Mouse (Mus musculus): ENCODE results near the gene Olfr1015.

The Olfr1015 gene

GRCm38 (mm10) chr2:85781717-85782116, at the start of gene Olfr1015:
TSS of gene Olfr1015 (plus strand) at chr2:85782017.
- in situ Hi-C loops (cut with MseI, MboI) = no loop called here

DNA sequence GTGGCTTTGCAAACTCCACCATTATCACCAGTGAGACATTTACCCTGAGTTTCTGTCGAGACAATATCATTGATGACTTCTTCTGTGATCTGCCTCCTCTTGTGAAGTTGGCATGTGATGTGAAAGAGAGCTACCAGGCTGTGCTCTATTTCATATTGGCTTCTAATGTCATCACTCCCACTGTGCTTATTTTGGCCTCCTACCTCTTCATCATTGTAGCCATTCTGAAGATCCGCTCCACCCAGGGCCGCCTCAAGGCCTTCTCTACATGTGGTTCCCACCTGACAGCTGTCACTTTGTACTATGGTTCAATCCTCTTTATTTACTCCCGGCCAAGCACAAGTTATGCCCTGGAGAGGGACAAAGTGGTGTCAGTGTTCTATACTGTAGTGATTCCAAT, 28.0 kb upstream of the Olfr1015 start:
- in situ Hi-C loops (cut with MseI, MboI) = no loop called here

DNA sequence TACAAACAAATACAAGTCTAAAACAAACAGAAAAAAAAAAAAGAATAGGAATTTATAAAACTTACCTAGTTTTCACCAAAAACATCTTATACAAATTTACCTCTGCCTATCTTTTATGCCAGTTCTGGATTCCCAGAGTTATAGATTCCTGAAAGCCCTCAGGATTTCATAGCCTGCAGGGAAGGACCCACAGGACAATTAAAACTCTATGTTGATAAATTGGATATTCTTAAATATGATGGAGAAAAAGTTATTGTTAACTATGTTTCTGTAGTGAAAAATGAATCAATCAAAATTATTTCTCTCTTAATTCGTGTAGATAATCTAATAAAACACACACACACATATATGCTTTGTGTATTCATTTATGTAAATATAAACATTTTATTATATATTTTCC, 19.2 kb upstream of the Olfr1015 start, which contains the start of gene Olfr1012:
Olfr1012 (minus strand) TSS at position 101 of the 400 bp plus-strand sequence.
- in situ Hi-C loops (cut with MseI, MboI) = no loop called here

DNA sequence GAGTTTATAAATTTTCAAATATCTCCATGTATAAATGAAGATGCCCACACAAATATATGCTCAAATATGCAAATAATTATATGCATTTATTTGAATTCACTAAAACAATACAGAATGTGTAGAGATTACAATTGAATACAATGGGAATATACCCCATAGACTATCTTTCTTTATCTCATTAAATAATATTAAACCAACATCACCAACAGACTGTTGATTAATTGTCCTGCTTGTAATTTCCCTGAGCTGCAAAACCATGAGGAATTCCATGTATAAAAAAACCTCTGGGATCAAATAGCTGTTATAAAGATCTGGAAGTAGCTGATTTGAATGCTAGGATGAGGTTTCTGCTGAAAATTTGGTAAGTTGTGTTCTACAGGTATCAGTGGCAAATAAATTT, 15.0 kb upstream of the Olfr1015 start, which contains the start of gene Olfr1013:
Olfr1013 (plus strand) TSS at position 301 of the 400 bp plus-strand sequence.
- in situ Hi-C loops (cut with MseI, MboI) = no loop called here

- in situ Hi-C loops (cut with MseI, MboI) = no loop called here
These were observed 9.4 kb upstream of the Olfr1015 start, which contains the start of gene Olfr1014 for GRCm38 (mm10) chr2:85772413-85772812. TSS of gene Olfr1014 (plus strand) at chr2:85772713.

DNA sequence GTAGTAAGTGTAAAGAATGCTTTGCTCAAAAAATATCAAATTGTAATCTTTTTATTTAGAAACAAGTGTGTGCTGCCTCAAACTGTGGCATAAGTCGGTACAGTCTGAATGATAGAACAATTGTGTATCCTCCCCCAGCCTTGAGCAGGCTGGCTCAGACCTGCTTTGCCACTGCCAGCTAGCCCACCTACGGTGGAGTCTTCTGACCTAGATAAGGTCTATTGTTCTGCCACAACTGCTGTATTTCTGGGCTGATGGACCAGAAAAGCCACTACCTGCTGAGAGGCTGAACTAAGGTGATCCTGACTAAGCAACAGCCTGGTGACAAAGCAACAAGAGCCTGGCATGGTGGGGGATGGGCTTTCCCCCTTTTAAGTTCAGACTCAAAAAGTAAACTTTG, 10.5 kb downstream of the Olfr1015 start:
- in situ Hi-C loops (cut with MseI, MboI) = no loop called here

DNA sequence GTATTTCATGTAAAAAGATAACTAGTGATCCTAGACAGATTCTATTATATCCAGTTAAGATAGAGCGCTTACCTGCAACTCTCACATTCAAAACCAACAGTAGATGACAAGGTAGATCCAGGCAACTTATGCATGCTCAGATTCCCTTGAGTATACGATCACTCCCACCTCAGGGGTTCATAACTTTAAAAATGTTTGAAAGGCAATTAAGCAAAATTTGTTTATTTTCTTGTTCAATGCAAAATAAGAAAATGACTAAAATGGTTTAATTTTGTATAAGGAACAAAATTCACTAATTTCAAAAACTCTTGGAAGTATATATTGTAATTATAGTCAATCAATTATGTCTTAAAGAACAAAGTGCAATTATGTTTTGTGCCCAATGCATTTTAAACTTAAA, 20.6 kb downstream of the Olfr1015 start, which contains the start of gene Olfr1016:
Olfr1016 (minus strand) TSS at position 101 of the 400 bp plus-strand sequence.
- in situ Hi-C loops (cut with MseI, MboI) = no loop called here

GRCm38 (mm10) chr2:85804501-85804900, 22.7 kb downstream of the Olfr1015 start:
- in situ Hi-C loops (cut with MseI, MboI) = no loop called here

DNA sequence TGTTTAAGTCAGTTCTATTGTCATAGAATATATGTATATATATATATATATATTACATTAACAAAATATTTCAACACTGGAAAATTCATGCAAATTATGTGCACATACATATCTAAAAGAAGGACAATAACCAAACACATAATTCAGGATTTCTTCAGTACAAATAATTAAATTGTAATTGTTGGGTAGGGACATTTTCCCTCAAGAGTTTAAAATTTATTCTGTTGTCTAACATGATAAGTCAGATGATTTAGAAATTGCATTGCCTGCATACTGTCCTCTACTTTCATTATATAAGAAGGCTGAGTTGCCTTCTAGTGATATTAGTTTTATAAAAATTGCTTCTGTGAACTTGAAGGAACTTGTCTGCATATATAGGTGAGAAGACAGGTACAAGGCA, 36.4 kb downstream of the Olfr1015 start, which contains the start of gene Olfr1018:
Olfr1018 (plus strand) TSS at position 301 of the 400 bp plus-strand sequence.
- in situ Hi-C loops (cut with MseI, MboI) = no loop called here
